Mouse (Mus musculus): ENCODE measurements around the gene Olfr1361.

DNA sequence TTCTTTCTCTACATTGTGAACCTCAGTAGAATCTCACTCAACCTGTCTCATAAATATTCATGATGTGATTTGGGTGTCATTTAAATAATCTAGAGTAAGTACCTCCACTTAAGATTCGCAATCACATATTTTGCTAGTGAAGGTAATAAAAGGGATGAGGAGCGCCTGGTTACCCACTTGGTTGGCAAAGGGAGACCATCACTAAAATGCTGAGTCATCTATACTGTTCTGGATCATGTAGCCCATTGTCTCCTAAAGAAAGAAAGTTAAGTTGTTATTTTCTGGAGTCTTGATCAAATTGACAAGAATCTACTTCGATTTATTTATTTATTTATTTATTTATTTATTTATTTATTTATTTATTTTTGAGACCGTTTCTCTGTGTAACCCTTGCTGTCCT, 43.5 kb upstream of the Olfr1361 start:
- TF ChIP-seq CTCF (conservative IDR thresholded peaks at IDR 0.05; ENCODE audit: low read length) (no peak), NANOG (IDR thresholded peaks at IDR 0.05; ENCODE audit: borderline replicate concordance, low read length) (no peak)
